Mouse (Mus musculus) ZHBTc4 (cell line): Measurements from ENCODE around the gene Slc2a3.
A peak's percentile ranks its signal among the peaks of the same experiment; 100 is the strongest.

ENCODE experiments used
- DNase-seq: peaks from one replicate; pipeline ENCODE4 v3.0.0-alpha.2; 2011; ENCODE audit warnings: low read depth, low spot score

Slc2a3 gene

GRCm38 (mm10) chr6:122711455-122711854, 90.0 kb downstream of the Slc2a3 start:
- DNase-seq, result peak; percentile 54

- DNase-seq, result peak; percentile 62
Observed at GRCm38 (mm10) chr6:122708826-122709225, 92.6 kb downstream of the Slc2a3 start.

- peak; percentile 95 for DNase-seq
Observed at GRCm38 (mm10) chr6:122707036-122707800, 94.2 kb downstream of the Slc2a3 start, which contains the start of gene Nanog. Nanog (plus strand) TSS chr6:122707489.

GRCm38 (mm10) chr6:122706337-122706840, 95.1 kb downstream of the Slc2a3 start:
- peak; percentile 57 for DNase-seq

- no peak for DNase-seq
Observed at GRCm38 (mm10) chr6:122703706-122704105, 97.7 kb downstream of the Slc2a3 start.

- peak; percentile 62 for DNase-seq
Observed at GRCm38 (mm10) chr6:122703251-122703650, 98.2 kb downstream of the Slc2a3 start.

GRCm38 (mm10) chr6:122702480-122703124, 98.8 kb downstream of the Slc2a3 start:
- peak; percentile 99 for DNase-seq

- DNase-seq, result no peak
Observed at GRCm38 (mm10) chr6:122701816-122702215, 99.6 kb downstream of the Slc2a3 start.

- peak; percentile 55 for DNase-seq
Observed at GRCm38 (mm10) chr6:122699628-122700027, 101.8 kb downstream of the Slc2a3 start.

- peak; percentile 50 for DNase-seq
Observed at GRCm38 (mm10) chr6:122695398-122695797, 106.0 kb downstream of the Slc2a3 start.

- DNase-seq, result peak; percentile 86
Observed at GRCm38 (mm10) chr6:122690082-122690481, 111.4 kb downstream of the Slc2a3 start.

- no peak for DNase-seq
Observed at GRCm38 (mm10) chr6:122689411-122690055, 111.9 kb downstream of the Slc2a3 start.

- DNase-seq, result peak; percentile 72
Observed at GRCm38 (mm10) chr6:122686709-122687108, 114.7 kb downstream of the Slc2a3 start.

GRCm38 (mm10) chr6:122682646-122683045, 118.8 kb downstream of the Slc2a3 start:
- DNase-seq, result no peak
